Mouse (Mus musculus) induced T-regulatory cell, adult 2 months (primary cell): ENCODE measurements around the gene Ccdc15.
"Not testable (repeated sequence)": the region's sequence is repeated elsewhere in the genome, so short reads cannot be mapped to it uniquely, and the experiment has no call there.

Source experiments
- DNase-seq: peaks from one replicate; pipeline ENCODE4 v3.0.0-alpha.2; 2012; ENCODE audit warnings: low read depth

Ccdc15 gene

GRCm38 (mm10) chr9:37351266-37351665 lies 3.0 kb upstream of the Ccdc15 start:
- no peak for DNase-seq

- DNase-seq = no peak
Observed at GRCm38 (mm10) chr9:37349050-37349449, 818 bp upstream of the Ccdc15 start.

GRCm38 (mm10) chr9:37347184-37347987 lies 846 bp downstream of the Ccdc15 start:
- DNase-seq = peak; percentile 46

- DNase-seq = no peak
Observed at GRCm38 (mm10) chr9:37345406-37345805, 2.8 kb downstream of the Ccdc15 start.

GRCm38 (mm10) chr9:37329456-37329855 lies 18.8 kb downstream of the Ccdc15 start:
- peak; percentile 67 for DNase-seq

- no peak for DNase-seq
Observed at GRCm38 (mm10) chr9:37301720-37302119, 46.5 kb downstream of the Ccdc15 start.

GRCm38 (mm10) chr9:37300501-37300900 lies 47.7 kb downstream of the Ccdc15 start:
- not testable (repeated sequence) for DNase-seq

GRCm38 (mm10) chr9:37295586-37295985 lies 52.6 kb downstream of the Ccdc15 start:
- no peak for DNase-seq

GRCm38 (mm10) chr9:37266622-37267021 lies 81.6 kb downstream of the Ccdc15 start:
- DNase-seq = no peak

GRCm38 (mm10) chr9:37255889-37256225 lies 92.4 kb downstream of the Ccdc15 start:
- DNase-seq = peak; percentile 77

- peak; percentile 78 for DNase-seq
Observed at GRCm38 (mm10) chr9:37255149-37255888, 92.9 kb downstream of the Ccdc15 start, which contains the start of gene Slc37a2. Gene Slc37a2, minus strand, starts transcription at chr9:37255738.

GRCm38 (mm10) chr9:37254531-37255110 lies 93.6 kb downstream of the Ccdc15 start:
- DNase-seq = no peak

- no peak for DNase-seq
Observed at GRCm38 (mm10) chr9:37250631-37251030, 97.6 kb downstream of the Ccdc15 start.

- no peak for DNase-seq
Observed at GRCm38 (mm10) chr9:37249976-37250375, 98.3 kb downstream of the Ccdc15 start.

- DNase-seq = no peak
Observed at GRCm38 (mm10) chr9:37248381-37248906, 99.8 kb downstream of the Ccdc15 start.

GRCm38 (mm10) chr9:37247429-37247828 lies 100.8 kb downstream of the Ccdc15 start:
- DNase-seq = no peak

GRCm38 (mm10) chr9:37245810-37246209 lies 102.4 kb downstream of the Ccdc15 start:
- DNase-seq = no peak

- DNase-seq = no peak
Observed at GRCm38 (mm10) chr9:37245404-37245803, 102.8 kb downstream of the Ccdc15 start.

GRCm38 (mm10) chr9:37244600-37244999 lies 103.6 kb downstream of the Ccdc15 start:
- DNase-seq = peak; percentile 22

- DNase-seq = no peak
Observed at GRCm38 (mm10) chr9:37242764-37243163, 105.5 kb downstream of the Ccdc15 start.

GRCm38 (mm10) chr9:37235951-37236737 lies 112.1 kb downstream of the Ccdc15 start:
- no peak for DNase-seq
